Mouse (Mus musculus) hindbrain, embryonic 12.5 days (tissue): Measurements from ENCODE around the gene 2900026A02Rik. TPM values are rescaled to one million over a fixed set of nuclear protein-coding genes. Genes with fewer than 3 reads are reported as not detected.
A peak's percentile ranks its signal among the peaks of the same experiment; 100 is the strongest.

Experiments used
- ATAC-seq: fragments of 200-750 bp; cut with Nextera tagmentation; 2 replicates; pipeline ENCODE4 v1.8.0; 2017; ENCODE audit warnings: moderate TSS enrichment; ENCODE audit not compliant: low FRiP score
- H3K27ac ChIP-seq: fragments of 300-500 bp; sonication (generic); 2 replicates; pipeline ENCODE4 v1.5.1; 2016; ENCODE audit warnings: mild to moderate bottlenecking
- H3K27me3 ChIP-seq: fragments of 300-500 bp; sonication (generic); 2 replicates; pipeline ENCODE4 v1.6.1; 2016; ENCODE audit warnings: mild to moderate bottlenecking
- H3K36me3 ChIP-seq: fragments of 300-500 bp; sonication (generic); 2 replicates; pipeline ENCODE4 v1.6.1; 2016; ENCODE audit warnings: mild to moderate bottlenecking
- H3K4me1 ChIP-seq: fragments of 300-500 bp; sonication (generic); 2 replicates; pipeline ENCODE4 v1.6.1; 2016
- H3K4me2 ChIP-seq: fragments of 300-500 bp; sonication (generic); replicated peaks from 2 replicates; pipeline ENCODE4 v1.6.1; 2016; ENCODE audit warnings: mild to moderate bottlenecking
- H3K4me3 ChIP-seq: fragments of 300-500 bp; sonication (generic); 2 replicates; pipeline ENCODE4 v1.5.1; 2016; ENCODE audit warnings: mild to moderate bottlenecking
- H3K9ac ChIP-seq: fragments of 300-500 bp; sonication (generic); 2 replicates; pipeline ENCODE4 v1.6.1; 2016; ENCODE audit warnings: mild to moderate bottlenecking, moderate library complexity
- H3K9me3 ChIP-seq: fragments of 300-500 bp; sonication (generic); replicated peaks from 2 replicates; pipeline ENCODE4 v1.6.1; 2016; ENCODE audit warnings: mild to moderate bottlenecking
- WGBS: fragments of 180-500 bp; shearing (Covaris S2); methylation state at CpG from one replicate; pipeline ENCODE4 v1.1.7; 2016; 5-methylcytosine and 5-hydroxymethylcytosine counted together
- polyA plus RNA-seq: library from polyadenylated mRNA; unstranded; fragments of >200 nt; fragmentation: Nextera tagmentation; extraction: Ambion mirVana; gene quantifications from 2 replicates; pipeline ENCODE4 v1.2.1, GENCODE M21; 2016

2900026A02Rik gene
- polyA plus RNA-seq, result 3.6 and 4.5 TPM in 2 replicates

DNA sequence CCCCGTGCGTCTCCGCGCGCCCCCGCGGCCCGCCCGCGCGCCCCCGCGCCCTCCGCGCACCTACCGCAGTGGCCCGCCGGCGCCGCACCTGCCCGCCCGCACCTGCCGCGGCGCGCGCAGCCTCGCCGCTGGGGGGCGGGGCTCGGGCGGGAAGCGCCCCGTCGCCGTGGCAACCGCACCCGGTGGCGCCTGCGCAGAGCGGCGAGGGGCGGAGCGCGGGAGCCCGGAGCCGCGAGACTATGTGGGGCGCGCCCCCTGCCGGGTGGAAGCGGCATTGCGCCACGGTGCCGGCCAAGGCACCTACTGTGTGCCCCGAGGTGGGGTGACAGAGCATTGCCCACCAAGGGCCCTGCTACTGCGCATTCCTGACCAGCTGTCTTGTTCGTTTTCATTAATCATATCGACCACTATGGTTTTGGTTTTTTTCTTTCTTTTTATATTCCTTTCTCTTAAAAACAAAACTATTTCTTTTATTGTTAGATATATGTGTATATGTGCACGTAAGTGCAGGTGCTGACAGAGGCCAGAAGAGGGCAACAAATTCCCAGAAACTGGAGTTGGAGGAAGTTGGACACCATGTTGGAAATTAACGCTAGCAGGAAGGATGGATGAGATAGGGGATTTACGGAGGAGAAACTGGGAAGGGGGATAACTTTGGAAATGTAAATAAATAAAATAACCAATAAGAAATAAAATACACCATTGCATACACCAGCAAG lies at the start of gene 2900026A02Rik:
TSS of gene 2900026A02Rik (minus strand) at position 90 of the 719 bp plus-strand sequence.
- 10% methylated on average over 48 of the region's 62 CpGs for WGBS
- ATAC-seq, result peak; percentile 32; the same call in 1 of the 2 replicates

GRCm38 (mm10) chr5:113270043-113270442 lies 49.0 kb upstream of the 2900026A02Rik start:
- no peaks in the 10 kb centered on the region for H3K9me3 ChIP-seq
- H3K4me3 ChIP-seq, result no peak overlapping the region
- no peak overlapping the region for H3K4me2 ChIP-seq
- no peak overlapping the region for H3K27ac ChIP-seq
- peaks cover 40% of the 10 kb centered on the region for H3K36me3 ChIP-seq
- no peak for ATAC-seq
- no peaks in the 10 kb centered on the region for H3K27me3 ChIP-seq
- H3K4me1 ChIP-seq, result no peaks in the 10 kb centered on the region
- WGBS, result 73% methylated on average over 3 of the region's 3 CpGs
- H3K9ac ChIP-seq, result no peak overlapping the region

More for the DNA sequence above, at the start of gene 2900026A02Rik:
- H3K4me2 ChIP-seq, result peak within 1 kb of the TSS; percentile 96
- H3K36me3 ChIP-seq, result no peaks in the 10 kb centered on the region
- H3K9ac ChIP-seq, result peak within 1 kb of the TSS; percentile 67
- H3K9me3 ChIP-seq, result no peaks in the 10 kb centered on the region
- H3K4me1 ChIP-seq, result peaks cover 18% of the 10 kb centered on the region
- H3K4me3 ChIP-seq, result peak within 1 kb of the TSS; percentile 54
- peaks cover 12% of the 10 kb centered on the region for H3K27me3 ChIP-seq
- H3K27ac ChIP-seq, result no peak within 1 kb of the TSS

DNA sequence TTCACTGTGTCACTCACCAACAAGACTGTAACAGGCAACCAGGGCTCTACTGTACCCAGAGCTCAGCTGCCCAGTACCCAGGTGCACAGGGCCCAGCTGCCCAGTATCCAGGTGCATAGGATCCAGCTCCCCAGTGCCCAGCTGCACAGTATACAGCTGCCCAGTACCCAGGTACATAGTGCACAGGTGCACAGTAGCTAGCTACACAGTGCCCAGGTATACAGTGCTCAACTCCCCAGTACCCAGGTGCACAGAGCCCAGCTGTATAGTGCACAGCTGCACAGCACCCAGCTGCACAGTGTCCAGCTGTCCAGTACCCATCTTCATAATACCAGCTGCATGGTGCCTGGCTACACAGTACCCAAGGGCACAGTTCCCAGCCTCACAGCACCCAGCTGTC lies 47.2 kb upstream of the 2900026A02Rik start:
- Histone ChIP-seq H3K27me3 (no peaks in the 10 kb centered on the region), H3K4me2 (no peak overlapping the region), H3K4me1 (no peaks in the 10 kb centered on the region), H3K9ac (no peak overlapping the region), H3K9me3 (no peaks in the 10 kb centered on the region), H3K36me3 (peaks cover 41% of the 10 kb centered on the region), H3K27ac (no peak overlapping the region), H3K4me3 (no peak overlapping the region)
- ATAC-seq, result no peak

DNA sequence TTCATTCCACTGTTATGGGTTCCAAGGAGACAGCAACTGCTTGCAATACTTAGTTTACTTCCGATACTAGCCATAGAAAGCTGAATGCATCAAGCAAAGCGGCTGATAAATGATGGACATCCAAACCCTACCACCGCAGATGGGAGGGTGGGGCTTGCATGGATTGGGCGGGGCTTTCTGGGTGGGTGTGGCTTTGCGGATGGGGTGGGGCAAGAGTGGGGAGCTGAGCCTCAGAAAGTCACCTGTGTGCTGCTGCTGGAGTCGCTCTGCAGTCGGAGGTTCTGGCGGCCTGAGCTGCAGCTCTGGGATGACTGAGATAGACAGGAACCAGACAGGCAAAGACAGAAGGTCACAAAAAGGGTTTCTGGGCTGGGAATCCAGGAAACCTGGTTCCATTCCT lies 44.6 kb upstream of the 2900026A02Rik start:
- ATAC-seq, result no peak
- peaks cover 35% of the 10 kb centered on the region for H3K36me3 ChIP-seq
- 81% methylated on average over 8 of the region's 8 CpGs for WGBS

DNA sequence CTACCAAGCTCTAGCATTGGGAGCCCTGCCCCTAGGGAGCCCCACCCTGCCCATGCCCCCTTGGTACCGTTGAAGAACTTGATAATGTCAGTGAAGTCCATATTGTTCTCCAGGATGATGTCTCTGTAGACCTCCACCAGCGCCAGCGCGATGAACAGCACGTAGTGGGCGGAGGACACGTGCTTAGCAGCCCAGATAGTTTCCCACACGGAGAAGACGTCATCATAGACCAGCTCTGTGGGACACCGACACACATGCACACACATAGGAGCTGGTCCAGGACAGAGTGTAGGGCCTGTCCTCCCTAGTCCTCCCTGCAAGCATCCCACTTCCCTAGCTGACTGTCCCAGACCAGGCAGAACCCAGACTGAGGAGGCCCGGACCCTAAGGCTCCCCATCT lies 29.8 kb upstream of the 2900026A02Rik start:
- H3K27ac ChIP-seq, result no peak overlapping the region
- no peak for ATAC-seq
- no peak overlapping the region for H3K4me3 ChIP-seq
- peaks cover 41% of the 10 kb centered on the region for H3K36me3 ChIP-seq
- WGBS, result 93% methylated on average over 11 of the region's 11 CpGs
- H3K9ac ChIP-seq, result no peak overlapping the region
- H3K4me1 ChIP-seq, result no peaks in the 10 kb centered on the region
- H3K9me3 ChIP-seq, result no peaks in the 10 kb centered on the region; the same call in 1 of the 2 replicates
- no peak overlapping the region for H3K4me2 ChIP-seq
- H3K27me3 ChIP-seq, result no peaks in the 10 kb centered on the region

More for the DNA sequence above, 44.6 kb upstream of the 2900026A02Rik start:
- Histone ChIP-seq H3K4me2 (no peak overlapping the region), H3K4me3 (no peak overlapping the region), H3K27me3 (no peaks in the 10 kb centered on the region), H3K9ac (no peak overlapping the region), H3K9me3 (no peaks in the 10 kb centered on the region), H3K4me1 (no peaks in the 10 kb centered on the region), H3K27ac (no peak overlapping the region)

GRCm38 (mm10) chr5:113249263-113249930 lies 28.4 kb upstream of the 2900026A02Rik start:
- Histone ChIP-seq H3K27ac (no peak overlapping the region), H3K4me2 (no peak overlapping the region), H3K36me3 (peaks cover 35% of the 10 kb centered on the region), H3K27me3 (no peaks in the 10 kb centered on the region), H3K4me1 (no peaks in the 10 kb centered on the region), H3K9me3 (no peaks in the 10 kb centered on the region; the same call in 1 of the 2 replicates), H3K4me3 (no peak overlapping the region), H3K9ac (no peak overlapping the region)
- ATAC-seq, result no peak
- WGBS, result 89% methylated on average over 8 of the region's 8 CpGs

DNA sequence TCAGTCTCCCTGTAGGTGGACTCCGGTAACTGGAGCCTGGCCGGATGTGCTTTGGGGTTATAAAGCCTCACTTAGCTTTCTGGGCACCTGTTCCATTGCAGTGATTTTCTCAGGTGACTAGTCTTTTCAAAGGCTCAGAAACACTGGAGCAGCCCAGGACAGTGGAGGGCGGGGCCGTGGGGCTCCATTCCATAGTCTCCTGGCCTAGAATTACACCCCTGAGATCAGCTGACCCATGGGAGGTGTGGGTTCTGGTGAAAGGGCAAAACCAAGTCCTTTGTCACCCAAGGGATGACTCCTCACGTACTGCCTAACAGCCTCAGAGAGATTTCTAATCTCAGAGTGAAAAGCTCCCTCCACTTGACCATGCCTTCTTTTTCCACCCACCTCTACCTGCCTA lies 9.2 kb upstream of the 2900026A02Rik start:
- H3K4me1 ChIP-seq, result peaks cover 12% of the 10 kb centered on the region

GRCm38 (mm10) chr5:113226632-113227102 lies 5.6 kb upstream of the 2900026A02Rik start, which contains the start of gene Tmem211:
Tmem211 (plus strand) TSS chr5:113226909.
- H3K9me3 ChIP-seq, result no peaks in the 10 kb centered on the region
- 1% methylated on average over 13 of the region's 13 CpGs for WGBS
- H3K36me3 ChIP-seq, result no peaks in the 10 kb centered on the region
- H3K27me3 ChIP-seq, result no peaks in the 10 kb centered on the region
- peak within 1 kb of the TSS; percentile 48 for H3K4me2 ChIP-seq
- peak within 1 kb of the TSS; percentile 58; the same call in 1 of the 2 replicates for H3K27ac ChIP-seq
- ATAC-seq, result peak; percentile 80
- peaks cover 13% of the 10 kb centered on the region for H3K4me1 ChIP-seq
- H3K4me3 ChIP-seq, result peak within 1 kb of the TSS; percentile 19
- 0 out of 2 replicates have a peak within 1 kb of the TSS, but pooled peaks have one; percentile 2 for H3K9ac ChIP-seq

More for the DNA sequence above, 9.2 kb upstream of the 2900026A02Rik start:
- Histone ChIP-seq H3K9ac (no peak overlapping the region), H3K27ac (no peak overlapping the region), H3K4me3 (no peak overlapping the region), H3K4me2 (no peak overlapping the region), H3K36me3 (no peaks in the 10 kb centered on the region), H3K27me3 (no peaks in the 10 kb centered on the region), H3K9me3 (no peaks in the 10 kb centered on the region)
- ATAC-seq, result no peak
- WGBS, result 84% methylated on average over 5 of the region's 5 CpGs

DNA sequence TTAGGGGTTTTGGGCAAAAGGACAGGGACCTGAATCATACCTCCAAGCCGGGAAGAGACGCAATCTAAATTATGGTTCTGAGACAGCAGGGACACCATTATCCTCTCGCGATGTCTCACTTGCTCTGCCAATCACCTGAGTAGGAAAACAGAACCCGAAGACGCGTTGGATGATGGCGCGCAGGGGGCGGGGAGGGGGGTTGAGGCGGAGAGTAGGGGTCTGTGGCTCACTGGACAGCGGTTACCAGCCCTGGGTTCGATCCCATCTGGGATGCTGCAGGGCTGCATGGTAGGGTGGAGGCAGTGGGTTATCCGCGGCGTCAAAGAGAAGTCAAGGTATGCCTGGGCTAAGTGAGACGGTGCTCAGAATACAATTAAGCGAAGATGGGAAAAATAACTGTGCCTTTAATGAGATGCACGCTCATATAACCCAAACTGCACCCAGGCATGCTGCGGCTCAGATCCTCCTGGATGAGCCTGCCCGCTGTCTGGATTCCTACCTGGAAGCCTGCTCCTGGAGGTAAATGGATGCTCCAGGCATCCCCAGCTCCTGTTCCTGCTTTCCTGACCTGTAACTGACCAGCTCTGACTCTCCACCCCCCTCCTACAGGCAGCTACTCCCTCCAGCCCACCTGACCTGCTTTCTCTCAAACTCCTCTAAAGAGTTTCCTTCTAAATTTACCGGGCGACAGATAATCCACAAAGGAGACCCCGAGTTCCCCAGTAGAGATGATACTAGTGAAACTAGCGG lies 4.8 kb upstream of the 2900026A02Rik start:
- Histone ChIP-seq H3K27ac (peak overlapping the region; percentile 58; the same call in 1 of the 2 replicates), H3K4me2 (peak overlapping the region; percentile 48), H3K9me3 (no peaks in the 10 kb centered on the region), H3K36me3 (no peaks in the 10 kb centered on the region), H3K27me3 (peaks cover under 1% of the 10 kb centered on the region; the same call in 1 of the 2 replicates), H3K4me1 (peaks cover 14% of the 10 kb centered on the region), H3K4me3 (peak overlapping the region; percentile 19), H3K9ac (0 out of 2 replicates have a peak overlapping the region, but pooled peaks have one; percentile 2)
- 14% methylated on average over 25 of the region's 25 CpGs for WGBS
- ATAC-seq, result peak; percentile 48; the same call in 1 of the 2 replicates

DNA sequence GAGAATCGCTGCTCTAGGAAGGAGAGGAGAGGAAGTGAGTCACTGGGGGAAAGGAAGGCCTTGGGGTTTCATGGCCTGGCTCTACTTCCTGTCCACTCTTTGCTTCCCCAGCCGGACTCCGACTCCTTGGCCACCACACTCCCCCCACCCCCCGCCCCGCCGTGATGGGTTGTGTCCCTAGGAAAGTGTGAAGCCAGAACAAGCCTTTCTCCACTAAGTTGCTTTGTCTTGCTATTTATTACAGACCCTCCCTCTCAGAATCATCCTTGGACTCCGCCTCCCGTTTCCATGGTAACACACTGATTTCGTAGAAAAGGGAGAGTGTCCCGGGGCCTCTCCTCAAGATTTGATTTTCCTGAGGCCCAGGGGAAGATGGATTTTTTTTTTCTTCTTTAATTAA lies 4.2 kb upstream of the 2900026A02Rik start:
- peaks cover 6% of the 10 kb centered on the region for H3K27me3 ChIP-seq
- H3K36me3 ChIP-seq, result no peaks in the 10 kb centered on the region
- H3K9ac ChIP-seq, result no peak overlapping the region
- ATAC-seq, result no peak
- H3K4me2 ChIP-seq, result peak overlapping the region; percentile 48
- H3K4me3 ChIP-seq, result no peak overlapping the region
- 16% methylated on average over 10 of the region's 10 CpGs for WGBS
- H3K9me3 ChIP-seq, result no peaks in the 10 kb centered on the region
- peaks cover 20% of the 10 kb centered on the region for H3K4me1 ChIP-seq
- H3K27ac ChIP-seq, result no peak overlapping the region

GRCm38 (mm10) chr5:113223888-113224287 lies 2.9 kb upstream of the 2900026A02Rik start:
- Histone ChIP-seq H3K36me3 (no peaks in the 10 kb centered on the region), H3K9me3 (no peaks in the 10 kb centered on the region), H3K9ac (no peak overlapping the region), H3K4me1 (peaks cover 20% of the 10 kb centered on the region), H3K27ac (no peak overlapping the region), H3K4me3 (no peak overlapping the region), H3K4me2 (no peak overlapping the region), H3K27me3 (peaks cover 12% of the 10 kb centered on the region)
- WGBS, result 61% methylated on average over 4 of the region's 4 CpGs
- no peak for ATAC-seq
